Mouse (Mus musculus) neural tube, embryonic 11.5 days (tissue): Measurements from ENCODE around the gene Dars. TPM values are rescaled to one million over a fixed set of nuclear protein-coding genes. Genes with fewer than 3 reads are reported as not detected.

Experiments
- ATAC-seq: fragments of 200-750 bp; cut with Nextera tagmentation; 2 replicates; pipeline ENCODE4 v1.8.0; 2017; ENCODE audit warnings: moderate number of reproducible peaks, mild to moderate bottlenecking, moderate TSS enrichment, moderate library complexity; ENCODE audit not compliant: insufficient read depth, low FRiP score, low TSS enrichment
- DNase-seq: peaks from one replicate; pipeline ENCODE4 v3.0.0-alpha.2; 2015; ENCODE audit warnings: low spot score
- H3K27ac ChIP-seq: fragments of 300-500 bp; sonication (generic); 2 replicates; pipeline ENCODE4 v1.5.1; 2014; ENCODE audit warnings: low read depth, mild to moderate bottlenecking, low read length
- H3K27me3 ChIP-seq: fragments of 300-500 bp; sonication (generic); 2 replicates; pipeline ENCODE4 v1.6.1; 2014; ENCODE audit warnings: mild to moderate bottlenecking, low read length, mixed read lengths; ENCODE audit not compliant: control insufficient read depth, insufficient read depth
- H3K36me3 ChIP-seq: fragments of 300-500 bp; sonication (generic); 2 replicates; pipeline ENCODE4 v1.6.1; 2014; ENCODE audit warnings: mild to moderate bottlenecking, low read length, moderate library complexity, mixed read lengths; ENCODE audit not compliant: control insufficient read depth, insufficient read depth
- H3K4me1 ChIP-seq: fragments of 300-500 bp; sonication (generic); 2 replicates; pipeline ENCODE4 v1.6.1; 2014; ENCODE audit warnings: low read length, mixed read lengths; ENCODE audit not compliant: control insufficient read depth, insufficient read depth
- H3K4me2 ChIP-seq: fragments of 300-500 bp; sonication (generic); 2 replicates; pipeline ENCODE4 v1.6.1; 2014; ENCODE audit warnings: low read depth, mild to moderate bottlenecking, moderate library complexity
- H3K4me3 ChIP-seq: fragments of 300-500 bp; sonication (generic); 2 replicates; pipeline ENCODE4 v1.5.1; 2014; ENCODE audit warnings: low read depth, low read length
- H3K9ac ChIP-seq: fragments of 300-500 bp; sonication (generic); 2 replicates; pipeline ENCODE4 v1.6.1; 2014; ENCODE audit warnings: mild to moderate bottlenecking, low read length
- H3K9me3 ChIP-seq: fragments of 300-500 bp; sonication (generic); 2 replicates; pipeline ENCODE4 v1.6.1; 2016; ENCODE audit warnings: low read length; ENCODE audit not compliant: control insufficient read depth
- WGBS: fragments of 180-500 bp; shearing (Covaris S2); extraction: QIAGEN DNeasy Blood & Tissue Kit; methylation state at CpG from one replicate; pipeline ENCODE4 v1.1.7; 2014; 5-methylcytosine and 5-hydroxymethylcytosine counted together
- polyA plus RNA-seq: library from polyadenylated mRNA; unstranded; fragments of >200 nt; fragmentation: Nextera tagmentation; extraction: Ambion mirVana; gene quantifications from 2 replicates; pipeline ENCODE4 v1.2.1, GENCODE M21; 2014

Gene Dars
- polyA plus RNA-seq, 1 experiment from 2014 or later = 127 TPM

- WGBS = 90% methylated on average over 7 of the region's 7 CpGs
Observed at GRCm38 (mm10) chr1:128372143-128372860, 44.9 kb downstream of the Dars start.

GRCm38 (mm10) chr1:128368732-128369441 is 48.3 kb downstream of the Dars start:
- DNase-seq = peak; percentile 68

More at GRCm38 (mm10) chr1:128372143-128372860, 44.9 kb downstream of the Dars start:
- Histone ChIP-seq H3K4me1 (no peaks in the 10 kb centered on the region), H3K27ac (no peak overlapping the region), H3K9ac (no peak overlapping the region), H3K27me3 (no peaks in the 10 kb centered on the region), H3K36me3 (peaks cover 2% of the 10 kb centered on the region; the same call in 1 of the 2 replicates), H3K4me3 (no peak overlapping the region), H3K9me3 (no peaks in the 10 kb centered on the region), H3K4me2 (no peak overlapping the region)
- ATAC-seq (no peak), DNase-seq (no peak)

GRCm38 (mm10) chr1:128360601-128361000 is 56.6 kb downstream of the Dars start:
- no peak overlapping the region for H3K27ac ChIP-seq
- no peaks in the 10 kb centered on the region for H3K36me3 ChIP-seq

More at GRCm38 (mm10) chr1:128368732-128369441, 48.3 kb downstream of the Dars start:
- WGBS = 83% methylated on average over 5 of the region's 5 CpGs
- H3K4me1 ChIP-seq = no peaks in the 10 kb centered on the region
- H3K4me2 ChIP-seq = no peak overlapping the region
- H3K27me3 ChIP-seq = no peaks in the 10 kb centered on the region
- no peaks in the 10 kb centered on the region for H3K9me3 ChIP-seq
- H3K36me3 ChIP-seq = peaks cover 2% of the 10 kb centered on the region; the same call in 1 of the 2 replicates
- H3K4me3 ChIP-seq = no peak overlapping the region
- H3K27ac ChIP-seq = no peak overlapping the region
- peak; percentile 35; the same call in 1 of the 2 replicates for ATAC-seq
- no peak overlapping the region for H3K9ac ChIP-seq

GRCm38 (mm10) chr1:128359554-128360376 is 57.4 kb downstream of the Dars start, which contains the start of gene Mcm6:
Gene Mcm6 (minus strand): TSS chr1:128359664.
- Histone ChIP-seq H3K9ac (peak within 1 kb of the TSS; percentile 82), H3K4me1 (0 out of 2 replicates have a peak, but pooled peaks cover 3% of the 10 kb centered on the region), H3K27me3 (no peaks in the 10 kb centered on the region), H3K36me3 (0 out of 2 replicates have a peak, but pooled peaks cover 2% of the 10 kb centered on the region), H3K27ac (peak within 1 kb of the TSS; percentile 74), H3K4me2 (peak within 1 kb of the TSS; percentile 49), H3K4me3 (peak within 1 kb of the TSS; percentile 63), H3K9me3 (no peaks in the 10 kb centered on the region)
- DNase-seq (peak; percentile 95), ATAC-seq (peak; percentile 98)
- 3% methylated on average over 38 of the region's 38 CpGs for WGBS

More at GRCm38 (mm10) chr1:128360601-128361000, 56.6 kb downstream of the Dars start:
- no peak for DNase-seq
- ATAC-seq = no peak
- 89% methylated on average over 2 of the region's 2 CpGs for WGBS
- no peak overlapping the region for H3K9ac ChIP-seq
- no peaks in the 10 kb centered on the region for H3K27me3 ChIP-seq
- H3K4me1 ChIP-seq = 0 out of 2 replicates have a peak, but pooled peaks cover 3% of the 10 kb centered on the region
- H3K9me3 ChIP-seq = no peaks in the 10 kb centered on the region
- no peak overlapping the region for H3K4me2 ChIP-seq
- no peak overlapping the region for H3K4me3 ChIP-seq

GRCm38 (mm10) chr1:128358916-128359553 is 58.1 kb downstream of the Dars start:
- peaks cover 2% of the 10 kb centered on the region; the same call in 1 of the 2 replicates for H3K36me3 ChIP-seq
- H3K4me3 ChIP-seq = peak overlapping the region; percentile 63
- peak overlapping the region; percentile 49 for H3K4me2 ChIP-seq
- under 1% methylated on average over 35 of the region's 35 CpGs for whole genome bisulfite sequencing
- H3K27me3 ChIP-seq = no peaks in the 10 kb centered on the region
- H3K4me1 ChIP-seq = 0 out of 2 replicates have a peak, but pooled peaks cover 3% of the 10 kb centered on the region
- peak overlapping the region; percentile 74 for H3K27ac ChIP-seq
- H3K9me3 ChIP-seq = no peaks in the 10 kb centered on the region
- no peak for DNase-seq
- peak overlapping the region; percentile 82 for H3K9ac ChIP-seq
- ATAC-seq = peak; percentile 77

GRCm38 (mm10) chr1:128358276-128358675 is 58.9 kb downstream of the Dars start:
- Histone ChIP-seq H3K27ac (no peak overlapping the region), H3K27me3 (no peaks in the 10 kb centered on the region), H3K4me3 (peak overlapping the region; percentile 63), H3K4me2 (peak overlapping the region; percentile 49), H3K9ac (peak overlapping the region; percentile 82; the same call in 1 of the 2 replicates), H3K9me3 (no peaks in the 10 kb centered on the region), H3K36me3 (peaks cover 4% of the 10 kb centered on the region), H3K4me1 (0 out of 2 replicates have a peak, but pooled peaks cover 3% of the 10 kb centered on the region)
- ATAC-seq = no peak
- no peak for DNase-seq
- 73% methylated on average over 6 of the region's 6 CpGs for WGBS

GRCm38 (mm10) chr1:128357452-128357851 is 59.7 kb downstream of the Dars start:
- H3K4me3 ChIP-seq = no peak overlapping the region
- H3K9ac ChIP-seq = peak overlapping the region; percentile 5; the same call in 1 of the 2 replicates
- WGBS = 71% methylated on average over 3 of the region's 3 CpGs
- H3K27me3 ChIP-seq = no peaks in the 10 kb centered on the region
- H3K36me3 ChIP-seq = peaks cover 4% of the 10 kb centered on the region
- H3K4me1 ChIP-seq = 0 out of 2 replicates have a peak, but pooled peaks cover 3% of the 10 kb centered on the region
- H3K27ac ChIP-seq = no peak overlapping the region
- H3K9me3 ChIP-seq = no peaks in the 10 kb centered on the region
- no peak for ATAC-seq
- no peak for DNase-seq
- H3K4me2 ChIP-seq = peak overlapping the region; percentile 49
